Mouse (Mus musculus) G1E (cell line): ENCODE measurements around the gene Rnf39.

Experiments used
- CTCF ChIP-seq: IDR thresholded peaks from 2 replicates; pipeline ENCODE4 v1.5.1; 2012; ENCODE audit warnings: low read depth, low read length, inconsistent platforms, mixed read lengths
- GATA1 ChIP-seq: IDR thresholded peaks from 2 replicates; pipeline ENCODE4 v1.6.1; 2012; ENCODE audit warnings: borderline replicate concordance, low read length, inconsistent platforms, mixed read lengths
- GATA2 ChIP-seq: IDR thresholded peaks from 2 replicates; pipeline ENCODE4 v1.6.1; 2012; ENCODE audit warnings: low read depth, low read length, inconsistent platforms, borderline replicate concordance
- POLR2AphosphoS5 ChIP-seq: IDR thresholded peaks from 2 replicates; pipeline ENCODE4 v1.6.1; 2012; ENCODE audit warnings: low read depth, low read length, inconsistent platforms; ENCODE audit not compliant: insufficient replicate concordance
- TAL1 ChIP-seq: conservative IDR thresholded peaks from 2 replicates; pipeline ENCODE4 v1.6.1; 2012; ENCODE audit warnings: low read depth, low read length, inconsistent platforms, mixed read lengths

- no peak for TF ChIP-seq CTCF
- no peak for TF ChIP-seq GATA1
- TF ChIP-seq TAL1 = no peak
- no peak for TF ChIP-seq POLR2AphosphoS5
- no peak for TF ChIP-seq GATA2
Observed at GRCm38 (mm10) chr17:36966875-36967274, 24.2 kb downstream of the Rnf39 start.
